Mouse (Mus musculus) mature B cell (primary cell): ENCODE data around the gene Gtsf2.
"Not testable (repeated sequence)": the region's sequence is repeated elsewhere in the genome, so short reads cannot be mapped to it uniquely, and the experiment has no call there.

ENCODE experiments used
- in situ Hi-C: fragments of 300-500 bp; cut with MboI; formaldehyde crosslinking; loops from 2 replicates; pipeline ENCODE4 v1.14.3; 2019

The Gtsf2 gene

DNA sequence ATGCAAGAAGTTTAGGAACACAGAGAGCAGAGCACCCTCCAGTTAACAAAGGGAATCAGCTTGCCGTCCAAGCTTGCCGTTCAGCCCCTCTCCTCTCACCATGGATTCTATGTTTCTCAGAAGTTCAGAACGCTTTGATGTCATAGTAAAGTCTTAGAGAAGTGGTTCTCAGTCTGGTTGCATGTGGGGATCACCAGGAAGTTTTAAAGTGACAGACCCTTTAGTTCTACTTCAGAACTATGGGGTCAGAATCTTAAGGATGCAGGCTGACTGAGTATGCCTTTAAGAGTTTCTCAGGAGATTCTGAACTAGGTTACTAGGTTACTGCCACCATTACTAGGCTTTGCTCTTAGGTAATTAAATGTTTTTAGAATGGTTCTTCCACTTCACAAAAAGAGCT, at the start of gene Gtsf2:
Gene Gtsf2 (minus strand): TSS at position 101 of the 400 bp plus-strand sequence.
- in situ Hi-C loops = no loop called here

DNA sequence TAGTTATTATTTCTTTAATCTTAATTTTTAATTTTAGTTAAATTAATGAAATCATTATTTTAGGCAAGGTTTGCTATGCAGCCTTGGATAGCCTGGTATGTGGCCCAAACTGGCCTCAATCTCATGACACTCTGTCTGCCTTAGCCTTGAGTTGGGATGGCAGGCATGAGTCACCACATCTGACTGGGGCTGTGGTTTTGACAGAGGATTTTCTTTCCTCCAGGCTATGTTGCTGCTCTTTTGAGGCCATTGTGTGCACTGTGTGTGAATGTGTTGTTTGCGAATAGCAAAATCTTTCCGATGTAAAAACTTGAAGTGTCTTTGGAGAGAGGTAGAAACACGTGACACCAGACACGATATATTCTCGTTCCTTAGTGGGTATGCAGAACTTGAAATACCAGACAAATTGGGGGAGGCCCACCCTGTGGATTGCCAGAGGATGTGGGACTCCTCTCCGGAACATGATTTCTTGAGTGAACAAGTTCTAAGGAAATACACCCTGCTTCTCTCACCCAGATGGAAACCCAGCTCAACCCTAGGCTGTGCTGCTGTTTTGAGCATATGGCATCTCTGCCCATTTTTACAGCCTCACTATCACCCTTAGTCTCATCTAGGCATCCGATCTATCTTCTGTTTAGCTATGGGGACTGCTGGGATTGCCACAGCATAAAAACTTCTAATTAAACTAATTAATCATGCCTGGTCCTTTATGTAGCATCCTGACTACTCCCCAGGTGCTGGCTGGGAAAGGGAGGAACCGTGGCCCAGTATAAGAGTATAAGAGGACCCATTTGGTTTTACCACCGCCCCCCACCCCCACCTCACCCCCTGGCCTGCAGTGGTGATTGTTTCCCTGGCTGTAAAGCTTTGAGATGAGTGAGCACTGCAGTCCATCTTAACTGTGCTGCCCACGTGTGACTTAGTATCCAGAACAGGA, 48.2 kb upstream of the Gtsf2 start:
- in situ Hi-C loops = no loop called here

DNA sequence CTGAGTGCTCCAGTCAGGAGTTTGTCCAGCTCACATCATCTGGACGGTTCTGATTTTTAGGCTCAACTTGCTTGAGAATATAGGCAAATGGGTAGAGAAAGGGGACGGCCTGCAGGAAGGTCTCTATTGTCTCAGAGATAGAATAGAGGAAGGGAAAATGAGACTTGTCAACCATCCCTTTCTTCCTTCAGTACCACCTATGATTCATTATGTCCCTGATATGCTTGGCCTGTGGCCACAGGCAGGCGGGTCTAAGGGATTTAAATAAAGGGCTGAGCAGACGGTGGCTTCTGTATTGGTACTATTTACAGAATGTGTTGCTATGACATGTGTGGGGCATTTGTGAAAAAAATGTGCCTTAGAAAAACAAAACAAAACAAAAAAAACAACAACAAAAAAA, 40.1 kb upstream of the Gtsf2 start:
- in situ Hi-C loops = no loop called here

DNA sequence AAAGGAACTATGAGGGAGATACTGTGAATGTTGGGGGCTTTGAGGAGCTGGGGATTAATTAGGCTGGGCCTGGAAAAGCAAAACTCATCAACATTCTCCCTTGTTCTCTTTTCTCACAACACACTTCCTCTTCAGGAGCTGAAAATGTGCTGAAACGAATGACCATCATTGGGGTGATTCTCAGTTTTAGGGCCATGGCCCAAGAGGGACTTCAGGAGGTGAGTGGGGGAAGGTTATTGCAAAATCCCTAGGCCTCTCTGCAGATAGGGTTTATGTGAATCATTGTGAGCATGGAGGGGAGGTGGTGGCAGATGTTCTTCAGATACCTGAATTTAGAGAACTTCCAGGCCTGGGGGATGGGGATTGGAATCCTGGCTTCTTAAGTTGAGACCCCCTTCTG, 38.4 kb upstream of the Gtsf2 start:
- in situ Hi-C loops = no loop called here

DNA sequence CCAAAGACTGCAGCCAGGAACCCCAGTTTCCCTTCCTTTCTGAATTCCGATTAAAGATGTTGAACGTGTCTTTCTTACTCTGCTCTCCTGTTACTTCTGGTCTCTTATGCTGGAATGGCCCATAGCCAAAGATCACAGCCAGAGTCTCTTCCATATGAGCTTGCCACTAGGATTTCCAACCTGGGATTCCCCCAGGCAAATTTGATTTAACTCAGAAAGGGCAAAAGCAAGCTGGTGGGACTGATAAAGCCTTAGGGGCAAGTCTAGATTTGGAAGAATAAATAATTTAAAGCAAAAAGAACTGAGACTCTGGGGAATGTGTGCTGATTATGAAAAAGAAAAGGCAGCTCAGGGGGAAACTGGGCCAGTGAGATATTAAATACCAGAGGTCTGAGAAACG, 36.8 kb upstream of the Gtsf2 start:
- in situ Hi-C loops = no loop called here

DNA sequence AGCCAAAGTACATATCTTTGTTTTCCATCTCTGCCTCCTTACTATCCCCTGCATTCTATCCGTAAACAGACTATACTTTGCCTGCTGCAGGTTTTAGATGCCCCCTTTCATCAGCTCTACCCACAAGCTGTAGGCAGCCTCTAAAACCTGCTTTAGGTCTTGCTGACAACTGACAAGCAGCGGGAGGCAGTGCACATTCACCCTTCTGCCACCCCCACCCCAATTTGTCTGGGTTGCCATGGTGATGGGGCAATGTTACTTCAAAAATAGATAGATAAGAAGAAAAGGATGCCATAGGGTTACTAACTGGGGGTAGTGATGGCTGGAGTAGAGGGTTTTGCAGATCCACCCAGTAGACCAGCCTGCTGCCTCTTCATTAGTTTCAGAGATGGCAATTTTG, 36.2 kb upstream of the Gtsf2 start:
- in situ Hi-C loops = no loop called here

DNA sequence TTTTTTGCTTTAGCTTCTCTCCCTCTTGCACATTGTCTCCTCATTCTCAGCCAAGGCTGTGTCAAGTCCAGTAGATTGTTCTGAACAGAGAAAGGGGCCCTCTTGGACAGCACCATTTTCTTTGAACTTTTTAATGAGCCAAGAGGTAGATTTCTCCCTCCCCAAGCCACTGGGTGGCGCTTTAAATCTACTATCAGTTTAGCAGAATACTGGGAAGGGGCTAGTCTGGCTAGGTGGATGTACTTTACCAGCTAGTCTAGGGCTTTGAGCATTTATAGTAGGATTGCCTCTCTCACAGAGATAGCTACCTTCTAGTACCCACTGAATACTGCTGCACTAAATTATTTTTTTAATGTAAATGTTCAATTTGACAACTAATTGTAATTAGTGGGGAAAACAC, 34.2 kb upstream of the Gtsf2 start:
- in situ Hi-C loops = no loop called here

DNA sequence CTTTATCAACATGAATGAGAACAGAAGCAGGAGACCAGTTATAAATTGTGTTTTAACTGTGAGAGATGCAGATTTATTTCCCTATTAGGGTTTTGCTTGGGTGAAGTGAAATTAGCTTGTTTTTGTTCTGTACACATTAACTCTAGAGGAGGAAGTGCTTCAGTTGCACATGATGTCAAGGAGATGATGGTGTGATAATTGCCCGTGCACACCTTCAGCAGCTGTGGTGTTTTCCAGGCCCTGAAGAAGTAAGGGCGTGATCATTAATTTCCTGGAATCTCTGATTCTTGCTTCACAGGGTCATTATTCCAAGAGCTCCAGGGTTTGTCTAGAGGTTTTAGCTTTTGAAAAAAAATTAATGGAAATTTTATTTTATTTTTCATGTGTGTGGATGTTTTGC, 31.9 kb upstream of the Gtsf2 start:
- in situ Hi-C loops = no loop called here

DNA sequence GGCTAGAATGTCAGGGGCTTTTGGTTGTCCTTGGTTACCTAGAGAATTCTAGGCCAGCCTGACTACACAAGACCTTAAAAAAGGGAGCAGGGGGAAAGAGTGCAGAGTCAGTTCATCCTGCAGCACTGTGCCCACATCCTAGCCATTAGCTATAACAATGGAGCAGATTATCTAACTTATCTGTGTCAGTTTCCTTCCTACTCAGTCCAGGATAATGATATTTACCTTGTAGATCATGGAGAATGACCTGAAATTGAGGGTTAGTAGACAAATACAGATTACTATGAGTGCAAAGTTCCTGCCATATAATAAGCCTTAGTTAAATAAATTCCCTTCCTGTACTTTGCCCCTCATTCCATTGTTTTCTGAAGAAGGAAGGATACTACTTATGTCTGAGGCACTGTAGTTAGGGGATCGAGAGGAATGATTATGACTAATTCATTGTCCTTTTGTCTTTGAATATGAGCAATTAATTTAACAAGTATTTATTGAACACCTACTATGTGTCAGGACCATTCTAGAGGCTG, 30.9 kb upstream of the Gtsf2 start:
- in situ Hi-C loops = no loop called here

DNA sequence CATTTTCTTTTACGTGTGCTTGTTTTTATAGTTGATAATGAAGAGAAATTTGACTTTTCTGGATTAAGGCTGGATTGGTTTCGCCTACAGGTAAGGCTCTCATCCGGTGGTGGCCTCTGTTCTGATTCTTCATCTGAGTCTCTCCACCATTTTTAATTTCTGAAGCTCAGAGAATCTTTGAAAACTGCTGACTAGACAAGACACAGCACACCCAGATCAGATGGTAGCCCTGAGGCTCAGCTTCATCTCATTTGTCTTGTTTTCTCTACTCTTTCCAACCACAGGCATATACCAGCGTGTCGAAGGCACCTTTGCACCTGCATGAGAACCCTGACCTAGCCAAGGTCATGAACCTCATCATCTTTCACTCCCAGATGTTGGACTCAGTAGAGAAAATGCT, 25.5 kb upstream of the Gtsf2 start:
- in situ Hi-C loops = no loop called here

DNA sequence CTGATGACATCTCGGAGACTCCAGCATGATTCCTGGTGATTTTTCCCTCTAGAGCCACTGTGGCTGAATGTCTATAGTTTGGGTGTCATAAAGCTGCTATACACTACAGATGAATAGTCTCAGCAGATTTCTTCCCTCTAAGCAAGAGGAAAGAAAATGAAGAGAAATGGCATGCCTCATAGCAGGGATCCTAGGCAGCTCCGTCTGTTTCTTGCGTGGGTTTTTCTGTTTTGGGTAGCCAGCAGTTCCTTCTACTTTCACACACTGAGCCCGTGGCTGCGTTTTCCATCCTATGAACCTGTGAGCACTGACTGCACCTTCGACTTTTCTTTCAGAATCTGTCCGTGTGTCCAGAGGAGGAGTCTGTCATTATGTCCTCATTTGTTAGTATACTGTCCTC, 24.9 kb upstream of the Gtsf2 start:
- in situ Hi-C loops = no loop called here

DNA sequence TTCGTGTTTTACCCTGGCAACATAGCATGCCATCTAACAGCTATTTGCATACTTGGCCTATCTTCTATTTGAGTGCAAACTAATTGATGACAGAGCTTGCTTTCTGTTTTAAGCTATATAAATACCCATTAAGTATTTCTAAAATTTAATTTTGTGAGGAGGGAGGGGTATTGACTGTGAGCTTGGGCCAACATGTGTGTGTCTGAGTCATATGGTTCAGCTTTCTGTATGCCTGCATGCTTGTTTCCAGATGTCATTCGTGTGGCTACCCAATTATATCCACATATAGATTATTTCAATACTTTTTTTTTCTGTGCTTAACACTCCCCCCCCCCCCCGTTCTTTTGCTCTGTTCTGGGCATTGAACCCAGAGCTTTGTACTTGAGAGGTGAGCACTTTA, 24.0 kb upstream of the Gtsf2 start:
- in situ Hi-C loops = no loop called here

DNA sequence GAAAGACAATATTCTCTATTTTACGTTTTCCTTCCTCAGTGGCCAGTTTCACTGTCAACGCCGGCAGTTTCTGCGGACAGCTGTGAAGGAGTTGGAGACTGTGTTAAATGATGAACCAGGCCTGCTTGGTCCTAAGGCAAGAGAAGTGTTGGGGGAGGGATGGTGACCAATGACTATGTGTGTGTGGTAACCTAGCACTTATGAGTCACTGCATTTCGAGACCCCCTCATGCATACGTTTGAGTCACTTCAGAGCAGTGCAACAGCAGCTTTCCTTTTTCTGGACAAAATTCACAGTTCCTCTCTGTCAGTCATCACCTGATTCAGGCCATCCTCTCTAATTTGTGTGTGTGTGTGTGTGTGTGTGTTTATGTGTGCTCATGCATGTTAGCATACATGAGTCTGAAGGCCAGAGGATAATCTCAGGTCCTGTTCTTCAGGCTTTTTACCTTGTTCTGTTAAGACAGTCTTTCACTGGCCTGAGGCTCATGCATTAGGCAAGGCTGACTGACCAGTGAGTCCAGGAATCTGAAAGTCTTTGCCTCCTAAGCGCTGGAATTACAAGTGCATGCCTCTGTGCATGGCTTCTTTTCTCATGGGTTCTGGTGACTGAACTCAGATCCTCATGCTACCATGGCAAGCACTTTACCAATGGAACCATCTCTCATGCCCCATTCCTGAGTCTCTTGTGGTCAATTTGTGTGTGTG, 23.4 kb upstream of the Gtsf2 start:
- in situ Hi-C loops = no loop called here

DNA sequence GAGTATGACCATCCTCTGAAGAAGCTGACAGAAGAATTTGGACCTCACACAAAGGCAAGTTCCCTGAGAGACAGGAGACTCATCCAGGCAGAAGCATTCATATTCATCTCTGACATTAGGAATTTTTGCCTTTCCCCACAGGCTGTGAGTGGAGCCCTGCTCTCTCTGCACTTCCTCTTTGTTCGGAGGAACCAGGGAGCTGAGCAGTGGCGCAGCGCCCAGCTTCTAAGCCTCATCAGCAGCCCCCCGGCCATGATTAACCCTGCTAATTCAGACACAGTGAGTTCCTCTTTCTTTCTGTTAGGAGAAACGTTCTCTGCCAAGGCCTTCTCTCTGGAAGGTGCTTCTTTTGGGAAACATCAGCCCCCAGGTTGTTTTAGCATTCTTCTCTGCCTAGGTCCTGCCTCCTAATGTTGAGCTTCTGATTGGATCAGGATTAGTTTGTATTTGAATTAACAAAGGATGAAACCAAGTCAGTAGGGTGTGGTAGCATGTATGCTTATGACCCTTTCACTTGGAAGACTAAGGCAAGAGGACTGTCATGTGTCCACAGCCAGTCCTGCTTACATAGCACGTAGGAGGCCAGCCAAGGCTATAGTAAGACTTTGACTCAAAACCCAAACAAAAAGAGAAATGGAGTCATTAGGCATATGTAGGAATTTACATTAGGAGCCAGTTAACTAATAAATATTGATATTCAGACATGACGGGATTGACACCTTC, 14.4 kb upstream of the Gtsf2 start:
- in situ Hi-C loops = no loop called here

DNA sequence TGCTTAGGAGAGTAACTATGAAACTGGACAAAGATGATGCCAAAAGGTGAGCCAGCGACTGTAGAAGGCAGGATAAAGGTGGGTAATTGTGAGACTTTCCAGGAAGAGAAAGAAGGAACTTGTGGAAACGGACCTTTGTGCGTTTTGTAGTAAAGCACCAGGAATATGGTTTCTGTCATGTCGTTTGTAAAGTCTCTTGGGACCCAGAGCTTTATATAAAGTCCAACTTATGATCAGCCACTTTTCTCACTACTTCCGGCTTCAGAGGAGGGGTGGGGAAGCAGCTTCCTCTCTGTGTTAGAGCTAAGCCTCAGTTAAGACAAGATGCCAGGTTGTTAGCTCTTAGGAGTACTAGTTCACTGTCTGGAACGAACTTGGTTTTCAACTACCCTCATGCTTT, 6.2 kb upstream of the Gtsf2 start:
- in situ Hi-C loops = no loop called here

DNA sequence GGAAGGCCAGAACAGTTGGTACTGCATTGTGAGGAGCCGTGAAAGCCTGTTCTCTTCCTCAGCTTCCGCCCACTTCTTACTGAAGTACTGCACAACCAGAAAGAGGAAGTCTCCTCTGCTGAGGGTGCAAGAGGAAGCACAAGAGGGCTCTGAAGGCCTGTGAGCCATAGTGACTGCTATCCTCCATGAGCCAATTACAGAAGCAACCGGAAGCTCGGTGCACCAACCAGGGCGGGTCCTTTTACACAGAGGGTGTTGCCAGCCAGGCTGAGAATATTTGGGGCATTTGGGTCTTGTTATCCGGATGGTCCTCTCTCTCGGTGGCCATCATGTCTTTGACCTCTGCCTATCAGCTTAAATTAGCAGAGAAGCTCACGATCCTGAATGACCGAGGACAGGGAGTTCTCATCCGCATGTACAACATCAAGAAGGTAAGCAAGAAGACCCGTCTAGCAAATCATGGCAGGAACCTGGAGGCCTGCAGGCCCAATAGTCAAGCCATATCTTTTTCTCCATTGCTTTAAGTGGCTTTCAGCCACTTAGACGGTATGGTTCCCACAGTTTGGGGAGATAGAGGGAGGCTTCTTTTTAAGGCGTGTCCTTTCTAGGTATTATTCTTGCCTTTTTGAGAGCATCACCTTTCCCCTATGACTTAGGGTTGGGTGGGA, 5.4 kb upstream of the Gtsf2 start, which contains the start of gene Nckap1l:
Gene Nckap1l (plus strand): TSS at position 244 of the 668 bp plus-strand sequence.
- in situ Hi-C loops = no loop called here

DNA sequence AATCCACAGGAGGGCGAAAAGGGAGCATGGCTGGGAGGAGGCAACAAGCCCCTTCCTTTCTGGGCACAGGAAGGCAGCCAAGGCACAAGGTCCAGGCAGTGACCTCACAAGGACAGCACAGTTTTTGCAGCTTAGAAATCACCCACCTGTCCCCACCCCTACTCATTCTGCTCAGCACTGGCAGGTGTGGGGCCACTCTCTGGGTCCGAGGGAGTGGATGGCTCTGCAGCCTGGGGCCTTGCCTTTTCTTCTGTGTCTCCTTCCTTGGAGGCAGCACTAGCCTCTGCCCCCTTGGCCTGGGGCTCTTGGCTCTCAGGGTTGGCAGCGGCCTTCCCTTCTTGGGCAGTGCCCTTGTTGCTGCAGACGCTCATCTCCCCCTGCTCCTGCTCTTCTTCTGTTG, 2.3 kb downstream of the Gtsf2 start:
- in situ Hi-C loops = not testable (repeated sequence)

DNA sequence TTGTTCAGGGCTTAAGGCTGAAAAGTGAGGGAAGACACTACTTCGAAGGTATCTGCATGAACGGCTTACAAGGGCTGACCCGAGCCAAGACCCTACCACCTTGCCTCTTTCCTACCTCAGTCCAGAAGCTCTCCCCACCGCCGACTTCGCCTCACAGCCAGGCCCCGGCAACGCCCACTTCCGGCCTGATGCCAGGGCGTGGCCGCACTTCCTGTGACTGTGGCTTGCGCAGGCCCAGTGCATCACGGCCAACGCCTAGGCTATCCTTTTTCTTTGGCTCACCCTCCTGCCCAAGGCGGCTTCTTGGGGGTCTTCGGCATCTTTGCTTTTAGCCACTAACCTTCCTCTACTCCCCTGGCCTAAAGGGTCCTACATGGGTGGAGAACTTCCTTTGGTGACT, 18.0 kb downstream of the Gtsf2 start, which contains the start of gene Gtsf1:
Gene Gtsf1 (minus strand): TSS at position 230 of the 400 bp plus-strand sequence.
- in situ Hi-C loops = no loop called here

DNA sequence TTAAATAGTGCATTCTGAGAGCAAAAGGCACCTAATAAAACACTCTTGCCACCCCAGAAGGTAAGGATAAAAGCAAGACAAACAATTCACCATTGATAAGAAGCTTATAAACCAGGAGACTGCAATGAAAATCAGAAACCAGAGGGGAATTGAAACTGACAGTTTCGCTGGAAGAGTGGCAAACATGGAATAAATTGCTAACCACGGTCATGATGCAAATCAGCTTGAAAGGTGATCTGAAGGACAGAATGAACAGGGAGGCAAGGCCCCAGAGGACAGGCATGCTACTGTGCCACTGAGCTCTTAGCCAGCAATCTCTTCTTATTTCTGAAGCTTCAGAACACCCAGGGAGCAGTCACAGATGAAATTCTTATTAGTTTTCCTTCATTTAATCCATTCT, 21.3 kb downstream of the Gtsf2 start:
- in situ Hi-C loops = no loop called here

DNA sequence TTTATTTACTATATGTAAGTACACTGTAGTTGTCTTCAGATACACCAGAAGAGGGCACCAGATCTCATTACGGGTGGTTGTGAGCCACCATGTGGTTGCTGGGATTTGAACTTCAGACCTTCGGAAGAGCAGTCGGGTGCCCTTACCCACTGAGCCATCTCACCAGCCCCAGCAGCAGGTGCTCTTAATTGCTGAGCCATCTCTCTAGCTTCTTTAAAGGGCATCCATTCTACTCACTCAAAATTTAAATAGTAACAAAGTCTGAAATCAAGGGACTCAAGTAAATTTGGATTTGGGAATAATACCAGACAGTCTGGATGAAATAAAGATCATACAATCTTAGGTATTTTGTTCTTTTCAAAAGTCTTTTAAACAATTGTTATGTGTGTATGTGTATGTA, 42.7 kb downstream of the Gtsf2 start:
- in situ Hi-C loops = not testable (repeated sequence)

DNA sequence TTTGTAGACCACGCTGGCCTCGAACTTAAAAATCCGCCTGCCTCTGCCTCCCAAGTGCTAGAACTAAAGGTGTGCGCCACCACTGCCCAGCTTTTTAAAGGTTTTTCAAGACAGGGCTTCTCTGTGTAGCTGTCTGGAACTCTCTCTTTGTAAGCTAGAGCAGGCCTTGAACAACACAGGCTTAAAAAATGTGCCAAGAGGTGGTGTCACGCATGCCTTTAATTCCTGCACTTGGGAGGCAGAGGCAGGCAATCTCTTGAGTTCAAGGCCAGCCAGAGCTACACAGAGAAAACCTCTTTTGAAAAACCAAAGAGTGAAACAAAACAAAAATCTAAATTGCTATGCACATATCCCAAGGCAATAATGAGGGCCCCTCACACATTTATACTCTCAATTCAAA, 46.9 kb downstream of the Gtsf2 start:
- in situ Hi-C loops = no loop called here

DNA sequence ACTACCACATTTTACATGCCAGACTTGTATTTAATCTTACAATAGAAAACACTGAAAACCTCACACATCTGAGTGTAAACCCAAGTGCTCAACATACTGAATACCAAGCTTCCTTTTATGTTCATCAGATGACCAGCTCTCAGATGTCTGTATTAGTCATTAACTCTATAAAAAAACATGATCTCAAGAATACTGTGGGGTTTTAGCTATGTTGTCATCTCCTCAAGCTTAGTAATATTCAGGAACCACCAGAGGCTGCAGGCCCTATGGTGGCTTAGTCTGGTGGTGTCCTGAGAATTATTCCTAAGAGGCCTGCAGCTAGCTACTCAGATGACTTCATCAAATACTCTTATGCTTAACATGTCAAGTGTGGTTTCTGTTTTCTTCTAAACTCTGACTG, 54.7 kb downstream of the Gtsf2 start:
- in situ Hi-C loops = no loop called here
